Mouse (Mus musculus): ENCODE measurements around the gene Tbc1d10b.

The Tbc1d10b gene

GRCm38 (mm10) chr7:127225147-127225995, 17.1 kb upstream of the Tbc1d10b start:
- DNase-seq (ENCODE audit: low read depth, low spot score) = no peak

GRCm38 (mm10) chr7:127224616-127225015, 16.3 kb upstream of the Tbc1d10b start:
- no peak for DNase-seq (ENCODE audit: low read depth, low spot score)

DNA sequence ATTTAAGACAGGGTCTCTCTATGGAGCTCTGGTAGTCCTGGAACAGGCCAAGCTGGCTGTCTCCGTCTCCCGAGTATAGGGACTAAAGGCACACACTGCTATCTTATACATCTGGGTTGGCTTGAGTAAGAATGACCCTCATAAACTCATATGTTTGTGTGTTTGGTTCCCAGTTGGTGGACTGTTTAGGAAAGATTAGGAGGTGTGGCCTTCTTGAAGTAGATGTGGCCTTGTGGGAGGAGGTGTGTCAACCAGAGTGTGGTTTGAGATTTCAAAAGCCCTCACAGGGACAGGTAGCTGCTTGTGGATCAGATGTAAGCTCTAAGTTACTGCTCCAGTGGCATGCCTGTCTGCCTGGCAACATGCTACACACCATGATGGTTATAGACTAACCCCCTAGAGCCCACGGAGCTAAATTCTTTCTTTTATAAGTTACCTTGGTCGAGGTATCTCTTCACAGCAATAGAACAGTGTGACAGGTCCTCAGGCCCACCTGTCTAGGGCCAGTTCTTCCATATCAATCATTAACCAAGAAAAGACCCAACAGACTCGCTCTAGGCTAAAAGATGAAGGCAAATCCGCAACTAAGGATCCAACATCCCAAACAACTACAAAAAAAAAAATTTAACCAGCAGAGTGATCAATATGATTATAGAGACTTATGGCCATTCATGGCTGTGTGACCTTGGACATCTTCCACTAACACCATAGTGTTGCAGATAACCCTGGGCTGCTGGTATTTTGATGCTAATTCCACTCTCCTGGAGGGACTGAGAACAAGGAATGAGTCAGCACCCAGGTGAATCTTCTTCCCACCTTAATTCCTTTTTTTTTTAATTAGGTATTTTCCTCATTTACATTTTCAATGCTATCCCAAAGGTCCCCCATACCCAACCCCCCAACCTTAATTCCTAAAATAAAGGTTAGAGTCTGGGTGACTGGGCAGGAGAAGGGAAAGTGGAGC, 15.5 kb upstream of the Tbc1d10b start:
- DNase-seq (ENCODE audit: low read depth, low spot score) = no peak

DNA sequence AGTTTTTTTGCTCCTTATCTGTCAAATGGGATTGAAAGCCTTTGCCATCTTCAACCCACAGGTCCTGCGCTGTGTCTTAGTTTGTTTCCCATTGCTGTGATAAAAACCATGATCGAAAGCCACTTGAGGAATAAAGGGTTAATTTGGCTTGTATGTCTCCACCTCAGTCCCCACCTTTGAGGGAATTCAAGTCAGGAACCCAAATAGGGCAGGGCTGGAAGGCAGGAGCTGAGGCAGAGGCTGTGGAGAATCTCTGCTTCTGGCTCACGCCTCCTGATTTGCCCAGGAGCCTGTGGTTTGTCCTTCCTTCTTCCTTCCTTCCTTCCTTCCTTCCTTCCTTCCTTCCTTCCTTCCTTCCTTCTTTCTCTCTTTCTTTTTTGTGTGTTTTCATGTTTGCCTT, 14.8 kb upstream of the Tbc1d10b start:
- DNase-seq (ENCODE audit: low read depth, low spot score) = no peak

- DNase-seq (ENCODE audit: low read depth, low spot score) = no peak
These were observed 12.2 kb upstream of the Tbc1d10b start for GRCm38 (mm10) chr7:127220440-127220839.

- DNase-seq (ENCODE audit: low read depth, low spot score) = no peak
These were observed 10.4 kb upstream of the Tbc1d10b start for GRCm38 (mm10) chr7:127218670-127219069.

DNA sequence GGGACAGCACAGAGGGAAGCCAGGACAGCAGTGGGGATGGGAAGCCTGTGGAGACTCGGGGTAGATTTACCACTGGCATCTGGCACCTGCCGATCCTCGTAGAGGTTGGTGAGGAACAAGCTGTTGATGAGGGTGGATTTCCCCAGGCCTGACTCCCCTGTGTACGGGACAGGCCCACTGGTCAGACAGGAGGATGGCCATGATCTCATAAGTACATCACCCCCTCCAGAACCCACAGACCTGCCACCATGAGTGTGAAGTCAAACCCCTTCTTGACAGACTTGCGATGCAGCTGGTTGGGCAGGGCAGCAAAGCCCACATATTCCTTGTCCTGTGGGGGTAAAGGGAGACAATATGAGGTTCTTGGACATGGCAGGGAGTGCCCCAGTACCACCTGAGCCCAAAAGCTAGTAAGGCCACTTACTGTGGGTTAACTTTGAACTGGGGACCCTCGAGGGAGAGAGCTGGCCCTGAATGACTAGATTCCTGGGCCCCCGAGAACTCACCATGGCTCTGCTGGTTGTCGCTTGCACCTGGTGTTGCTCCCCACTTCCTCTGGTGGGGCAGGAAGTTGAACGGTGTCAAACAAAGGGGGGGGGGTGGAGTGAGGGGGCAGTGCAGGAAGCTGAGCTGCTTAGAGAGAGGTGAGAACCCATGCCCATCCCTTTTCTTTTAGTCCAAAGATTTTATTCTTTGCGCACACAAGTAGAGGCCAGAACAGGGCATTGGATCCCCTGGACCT, 9.8 kb upstream of the Tbc1d10b start:
- DNase-seq (ENCODE audit: low read depth, low spot score) = no peak

DNA sequence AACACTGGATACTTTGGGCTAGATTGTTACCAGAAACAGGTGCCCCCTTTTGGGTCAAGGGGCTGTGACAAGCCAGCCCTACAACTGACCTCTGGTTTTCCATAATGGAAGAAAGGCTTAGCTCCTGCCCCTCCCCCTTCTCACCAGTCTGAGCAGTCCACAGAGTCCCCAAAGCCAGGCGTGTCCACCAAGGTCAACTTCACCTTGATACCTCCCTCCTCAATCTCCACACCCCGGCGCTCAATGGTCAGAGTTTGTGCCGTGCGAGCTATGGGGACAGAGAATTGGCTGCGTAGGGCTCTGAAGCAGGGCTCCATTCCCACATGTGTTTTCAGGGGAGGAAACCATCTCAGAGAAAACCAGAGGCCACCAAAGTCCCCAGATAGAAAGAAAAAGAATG, 9.2 kb upstream of the Tbc1d10b start:
- no peak for DNase-seq (ENCODE audit: low read depth, low spot score)

DNA sequence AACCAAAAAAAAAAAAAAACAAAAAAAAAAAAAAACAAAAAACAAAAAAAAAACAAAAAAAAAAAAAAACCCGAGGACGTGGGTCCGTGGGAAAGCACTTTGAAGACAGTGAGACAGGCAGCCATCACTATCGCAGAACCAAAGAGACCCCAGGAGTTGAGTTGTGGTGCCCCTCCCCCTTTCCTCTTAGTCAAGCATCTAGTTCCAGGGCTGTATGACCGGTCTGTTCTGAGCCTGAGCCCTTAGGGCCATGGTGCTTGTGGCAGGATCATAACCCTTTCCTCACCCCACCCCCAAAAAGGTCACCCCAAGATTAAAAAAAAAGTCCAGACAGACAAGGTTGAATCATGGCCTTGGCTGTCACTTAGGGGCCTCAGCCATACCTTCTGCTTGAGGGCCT, 8.0 kb upstream of the Tbc1d10b start:
- no peak for DNase-seq (ENCODE audit: low read depth, low spot score)

DNA sequence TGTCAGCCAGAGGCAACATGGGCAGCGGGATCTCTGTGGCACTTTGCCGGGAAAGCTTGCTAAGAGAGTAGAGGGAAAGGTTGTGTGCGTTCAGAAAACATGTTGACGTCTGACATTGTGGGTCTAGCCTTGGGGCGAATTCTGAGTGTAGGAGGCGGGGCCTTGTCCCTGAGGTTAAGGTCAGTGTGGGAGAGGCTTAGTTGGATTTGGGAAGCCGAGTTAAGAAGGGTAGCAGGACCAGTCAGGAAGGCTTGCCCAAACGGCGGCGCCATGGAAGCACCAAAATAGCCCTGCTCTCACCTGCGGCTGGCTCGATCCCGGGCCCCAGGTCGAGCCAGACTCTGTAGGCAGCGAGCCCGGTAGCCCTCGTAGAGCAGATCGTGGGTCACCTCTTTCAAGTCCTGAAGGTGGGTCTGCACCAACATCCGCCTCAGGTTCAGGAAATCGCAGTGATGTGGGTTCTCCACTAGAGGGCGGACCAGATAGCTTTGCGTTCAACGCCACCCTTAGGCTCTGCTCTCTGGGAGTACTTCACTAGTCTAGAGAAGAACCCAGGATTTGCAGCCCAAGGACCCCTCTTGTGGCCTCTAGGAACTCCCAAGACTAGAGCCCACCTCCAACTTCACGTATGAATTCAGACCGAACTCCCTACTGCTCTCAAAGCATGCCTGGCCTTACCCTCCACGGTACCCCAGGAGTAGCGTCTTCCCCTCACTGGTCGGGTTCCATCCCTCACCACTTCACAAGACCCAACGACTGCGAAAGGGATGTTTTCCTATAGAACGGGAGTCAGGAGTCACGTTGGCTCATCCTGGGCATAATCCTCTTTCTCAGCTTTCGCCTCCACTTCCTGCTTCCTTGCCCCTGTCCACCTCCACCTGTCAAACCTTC, 7.0 kb upstream of the Tbc1d10b start:
- no peak for DNase-seq (ENCODE audit: low read depth, low spot score)

- no peak for DNase-seq (ENCODE audit: low read depth, low spot score)
These were observed 6.3 kb upstream of the Tbc1d10b start for GRCm38 (mm10) chr7:127214521-127214920.

- DNase-seq (ENCODE audit: low read depth, low spot score) = no peak
These were observed 5.7 kb upstream of the Tbc1d10b start for GRCm38 (mm10) chr7:127213930-127214329.

GRCm38 (mm10) chr7:127213485-127213884, 5.2 kb upstream of the Tbc1d10b start:
- no peak for DNase-seq (ENCODE audit: low read depth, low spot score)

DNA sequence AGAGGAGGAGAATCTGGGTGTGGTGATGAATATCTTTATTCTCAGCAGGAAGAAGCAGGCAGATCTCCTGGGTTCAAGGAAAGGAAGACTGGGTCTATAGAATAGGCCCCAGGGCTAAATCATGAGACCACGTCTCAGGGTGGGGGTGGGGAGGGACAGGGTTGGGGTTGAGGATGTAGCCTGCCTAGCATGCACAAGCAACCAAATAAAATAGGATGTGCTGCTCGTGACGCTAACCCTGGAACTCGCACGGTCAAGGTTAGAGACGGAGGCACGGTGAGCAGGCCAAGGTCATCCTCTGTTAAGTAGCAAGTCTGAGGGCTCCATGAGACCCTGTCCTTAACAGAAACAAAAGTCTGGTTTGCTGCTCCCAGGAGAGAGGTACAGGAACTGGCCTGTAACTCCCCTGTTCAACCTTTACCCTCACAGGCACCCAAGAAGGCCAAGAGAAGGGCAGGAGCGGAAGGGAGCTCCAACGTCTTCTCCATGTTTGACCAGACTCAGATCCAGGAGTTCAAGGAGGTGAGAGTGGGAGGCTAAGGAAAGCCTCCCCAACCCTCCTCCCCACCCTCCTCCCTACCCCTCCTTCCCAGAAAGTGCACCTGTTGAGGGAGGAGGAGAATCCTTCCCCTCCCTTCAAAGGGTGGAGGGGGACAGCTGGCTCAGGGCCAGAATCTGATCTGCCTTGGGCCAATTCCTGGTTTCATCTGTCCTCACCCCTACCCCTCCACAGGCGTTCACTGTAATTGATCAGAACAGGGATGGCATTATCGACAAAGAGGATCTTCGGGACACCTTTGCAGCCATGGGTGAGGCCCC, 4.4 kb upstream of the Tbc1d10b start:
- no peak for DNase-seq (ENCODE audit: low read depth, low spot score)

DNA sequence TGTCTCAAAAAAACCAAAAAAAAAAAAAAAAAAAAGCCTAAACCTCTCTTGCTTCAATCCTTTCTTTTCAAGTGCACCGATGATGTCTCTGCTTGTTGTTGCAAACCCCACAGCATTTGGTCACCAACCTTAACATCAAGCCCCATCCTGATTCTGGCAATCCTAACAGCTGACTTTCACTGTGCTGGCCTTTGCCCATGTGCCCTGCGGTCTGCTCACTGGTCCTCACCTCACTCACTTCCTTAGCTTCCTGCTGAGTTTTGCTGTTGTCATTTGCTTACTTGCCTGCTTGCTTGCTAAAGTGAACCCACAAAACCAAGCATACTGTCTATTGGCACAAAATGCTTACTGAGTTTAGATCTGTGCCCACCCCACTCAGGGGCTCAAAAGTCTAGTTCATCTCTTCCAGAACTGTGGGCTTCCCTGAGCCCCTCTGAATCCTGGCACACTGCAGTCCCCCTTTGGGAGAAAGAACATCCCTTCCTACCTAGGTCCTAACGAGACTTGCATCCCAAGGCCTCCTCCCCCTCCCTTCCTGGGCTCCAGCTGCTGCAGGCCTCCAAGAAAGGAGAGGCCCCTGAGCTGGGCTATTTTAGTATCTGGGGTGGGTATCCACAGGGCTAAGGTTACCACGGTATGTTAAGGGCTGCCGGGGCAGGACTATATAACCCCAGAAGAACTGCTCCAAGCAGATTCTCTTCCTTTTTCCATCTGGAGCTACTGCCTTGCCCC, 2.9 kb upstream of the Tbc1d10b start:
- DNase-seq (ENCODE audit: low read depth, low spot score) = no peak

DNA sequence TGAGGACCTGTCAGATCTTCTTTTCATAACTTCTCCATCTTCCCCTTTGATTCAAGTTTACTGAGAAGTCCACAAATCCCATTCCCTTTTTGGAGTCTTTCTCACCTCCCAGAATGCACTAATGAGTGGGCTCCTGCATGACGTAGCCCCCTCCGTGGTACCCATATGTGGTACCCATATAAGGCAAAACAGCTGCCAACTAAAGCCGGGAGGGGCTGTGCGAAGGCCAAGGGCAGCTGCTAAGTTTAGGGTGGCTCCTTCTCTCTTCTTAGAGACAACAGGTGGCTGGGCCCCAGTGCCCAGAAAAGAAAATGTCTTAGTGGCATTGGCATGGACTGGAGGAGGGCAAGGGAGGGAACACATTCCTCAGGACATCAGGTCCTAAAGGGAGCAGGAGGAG, 2.0 kb upstream of the Tbc1d10b start:
- DNase-seq (ENCODE audit: low read depth, low spot score) = no peak

DNA sequence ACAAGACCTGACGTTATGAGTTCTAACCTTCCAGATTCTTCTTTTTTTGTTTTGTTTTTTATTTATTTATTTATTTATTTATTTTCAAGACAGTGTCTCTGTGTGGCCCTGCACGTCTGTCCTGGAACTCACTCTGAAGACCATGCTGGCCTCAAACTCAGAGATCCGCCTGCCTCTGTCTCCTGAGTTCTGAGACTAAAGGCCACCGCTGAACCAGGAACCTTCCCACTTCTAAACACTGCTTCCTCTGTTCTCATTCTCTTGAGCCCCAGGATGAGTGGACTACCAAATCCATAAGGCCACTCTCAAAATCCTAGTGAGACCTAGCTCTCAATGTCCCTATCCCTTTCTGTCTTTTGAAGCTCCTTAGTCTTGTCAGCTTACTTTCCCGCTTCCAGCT, 1.6 kb upstream of the Tbc1d10b start:
- DNase-seq (ENCODE audit: low read depth, low spot score) = no peak

GRCm38 (mm10) chr7:127208553-127209438, 528 bp upstream of the Tbc1d10b start, which contains the start of gene Mylpf:
TSS of gene Mylpf (plus strand) at chr7:127208890.
- DNase-seq (ENCODE audit: low read depth, low spot score) = peak; percentile 92
